Mouse (Mus musculus) cerebellum, postnatal 14 days (tissue): ENCODE results near the gene Ptcd3.
"Not testable (repeated sequence)": the region's sequence is repeated elsewhere in the genome, so short reads cannot be mapped to it uniquely, and the experiment has no call there.

Experiments
- DNase-seq, 2 experiments: peaks; one replicate each; pipeline ENCODE4 v3.0.0; 2021; ENCODE audit warnings: mixed read lengths in 2 of 2

The Ptcd3 gene

DNA sequence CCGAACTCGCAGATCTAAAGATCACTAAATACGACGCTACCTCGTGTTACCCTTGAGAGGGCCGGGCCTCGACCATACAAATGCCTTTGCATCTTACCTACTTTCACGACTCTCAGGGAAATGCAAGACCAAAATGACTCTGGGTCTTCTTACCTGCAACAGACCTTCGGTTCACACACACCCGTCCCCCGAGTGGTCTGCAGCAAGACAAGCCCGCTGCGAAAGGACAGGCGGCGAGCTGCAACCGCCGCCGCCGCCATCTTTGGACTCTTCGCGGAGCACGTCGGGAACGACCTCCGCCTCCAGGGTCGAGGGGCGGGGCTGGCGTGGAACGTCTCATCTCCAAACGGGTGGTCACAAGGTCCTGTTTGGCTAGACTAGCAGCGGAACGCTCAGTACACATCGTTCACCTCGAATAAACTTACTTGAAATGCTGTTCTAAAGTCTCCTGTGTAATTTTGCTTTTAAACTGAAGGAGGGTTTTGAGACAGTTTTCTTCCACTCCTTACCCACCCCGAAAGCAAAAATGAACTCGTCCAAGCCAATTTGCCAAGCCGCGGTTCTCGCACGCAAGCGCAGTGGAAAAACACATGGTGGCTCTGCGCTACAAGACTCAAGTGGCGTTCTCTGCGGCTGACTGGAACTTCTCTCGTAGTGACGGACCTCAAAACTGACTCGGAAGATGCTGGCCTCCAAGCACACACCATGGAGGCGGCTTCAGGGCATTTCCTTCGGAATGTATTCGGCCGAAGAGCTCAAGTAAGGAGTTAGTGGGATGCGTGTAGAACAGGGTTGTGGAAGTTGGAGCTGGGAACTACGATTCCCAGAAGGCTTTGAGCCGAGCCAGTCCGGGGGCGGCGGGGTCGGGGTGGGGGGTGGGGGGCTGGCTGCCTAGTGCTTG, at the start of gene Ptcd3, which contains the start of gene Polr1a:
TSS of gene Ptcd3 (minus strand) at position 270 of the 901 bp plus-strand sequence.
TSS of gene Polr1a (plus strand) at position 573 of the 901 bp plus-strand sequence.
- peak; percentile 95 to 96 for DNase-seq

DNA sequence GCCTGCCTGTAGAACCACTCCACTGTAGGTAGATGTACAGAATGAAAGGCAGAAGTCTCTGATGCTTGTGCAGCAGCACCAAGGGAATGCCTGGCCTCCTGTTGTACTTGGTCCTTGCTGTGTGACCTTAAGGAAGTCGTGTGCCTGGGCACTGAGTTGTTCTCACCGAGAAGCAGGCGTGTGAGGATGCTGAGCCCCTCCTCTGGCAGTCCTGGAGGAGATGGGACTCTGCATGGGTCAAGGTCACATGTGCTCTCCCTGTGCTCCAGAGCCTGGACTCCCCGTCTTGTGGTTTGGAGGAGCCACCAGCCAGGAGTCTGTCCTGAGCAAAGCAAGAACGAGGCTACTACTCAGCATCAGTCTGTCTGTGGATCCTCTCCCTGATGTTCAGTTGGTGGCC, 42.6 kb upstream of the Ptcd3 start:
- DNase-seq: no peak

DNA sequence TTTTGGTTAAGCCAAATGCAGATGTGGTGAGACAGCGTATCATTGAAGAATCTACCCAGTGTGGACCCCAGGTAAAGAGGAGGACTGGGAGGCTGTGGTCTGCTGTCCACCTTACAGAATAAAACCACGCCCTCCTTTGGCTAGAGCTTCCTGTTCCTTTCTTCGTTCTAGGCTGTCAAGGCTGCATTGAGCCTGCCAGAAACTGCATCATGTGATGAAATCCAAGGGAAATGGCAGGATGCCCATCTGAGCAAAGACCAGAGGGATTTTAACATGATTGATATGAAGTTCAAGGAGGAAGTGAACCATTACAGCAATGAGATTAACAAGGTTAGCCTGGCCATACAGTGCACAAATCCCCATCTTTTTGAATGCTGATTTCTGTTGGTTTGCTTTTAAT, 42.0 kb upstream of the Ptcd3 start:
- peak; percentile 60 to 67 for DNase-seq

DNA sequence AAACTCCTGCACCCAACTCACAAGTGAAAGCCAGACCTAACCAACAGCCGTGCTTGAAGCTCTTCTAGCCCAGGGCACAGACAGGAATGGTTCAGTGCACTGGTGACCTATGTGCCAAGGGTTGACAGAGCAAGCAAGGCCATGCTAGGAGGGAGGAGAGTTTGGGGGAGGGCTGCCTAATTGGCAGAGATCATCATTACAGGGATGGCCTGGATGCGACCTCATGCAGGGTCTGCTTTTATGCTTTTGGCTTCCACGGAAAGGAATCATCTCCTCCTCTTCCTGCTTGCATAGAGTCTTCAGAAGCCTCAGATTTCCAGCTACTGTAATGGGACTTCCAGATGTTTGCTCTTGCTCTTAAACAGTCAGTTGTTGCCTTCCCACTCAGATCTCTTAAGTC, 41.2 kb upstream of the Ptcd3 start:
- DNase-seq: no peak

DNA sequence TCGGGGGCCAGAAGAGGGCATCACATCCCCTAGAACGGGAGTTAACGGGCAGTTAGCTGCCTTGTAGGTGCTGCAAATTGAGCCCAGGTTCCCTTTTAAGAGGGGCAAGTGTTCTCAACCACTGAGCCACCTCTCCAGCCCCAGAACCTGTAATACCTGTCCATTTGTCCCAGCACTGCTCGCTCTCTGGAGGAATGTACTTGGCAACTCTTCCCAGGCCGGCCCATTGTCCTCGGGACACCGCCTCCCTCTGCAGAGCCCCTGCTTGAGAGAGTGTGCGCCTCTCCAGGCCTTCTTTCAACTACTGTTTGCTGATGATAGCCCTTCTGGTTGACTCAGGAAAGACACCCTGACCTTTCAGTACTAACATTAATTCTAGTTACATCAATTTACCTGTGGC, 37.6 kb upstream of the Ptcd3 start:
- DNase-seq: no peak

DNA sequence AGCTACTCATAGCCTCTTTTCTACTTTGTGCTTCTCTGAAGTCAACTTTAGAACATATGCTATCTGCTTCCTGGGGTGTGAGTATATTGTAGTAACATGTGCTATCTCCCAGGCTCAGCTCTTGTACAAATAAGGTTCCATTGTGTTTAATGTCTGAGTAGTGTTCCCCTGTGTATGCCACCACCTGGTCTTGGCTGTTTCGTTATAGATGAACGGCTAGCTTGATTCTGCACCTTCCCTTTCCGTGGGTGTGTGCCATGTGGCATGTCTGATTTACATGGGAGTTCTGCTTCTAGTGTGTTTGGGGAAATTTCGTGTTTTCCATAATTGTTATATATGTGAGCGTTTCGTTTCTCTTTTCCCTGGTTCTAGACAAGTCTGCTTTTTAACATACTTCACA, 36.6 kb upstream of the Ptcd3 start:
- no peak for DNase-seq

DNA sequence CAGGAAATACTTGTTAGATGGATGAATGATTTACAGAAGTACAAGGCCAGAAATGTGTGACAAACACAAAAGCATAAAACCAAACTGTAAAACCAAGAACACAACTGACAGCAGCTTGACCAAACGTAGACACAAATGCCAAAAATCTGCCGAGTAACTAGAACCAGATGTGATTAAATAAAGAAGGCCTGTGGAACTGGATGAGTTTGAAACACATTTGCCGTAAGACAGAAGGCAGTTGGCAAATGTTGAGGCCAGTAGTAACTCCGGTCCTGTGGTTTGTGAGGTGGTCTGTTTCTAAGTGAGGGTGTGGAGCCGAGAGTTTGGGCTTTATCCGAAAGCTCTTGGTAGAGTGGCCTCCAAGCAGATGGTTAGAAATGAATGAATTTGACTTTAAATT, 32.4 kb upstream of the Ptcd3 start:
- DNase-seq: no peak

DNA sequence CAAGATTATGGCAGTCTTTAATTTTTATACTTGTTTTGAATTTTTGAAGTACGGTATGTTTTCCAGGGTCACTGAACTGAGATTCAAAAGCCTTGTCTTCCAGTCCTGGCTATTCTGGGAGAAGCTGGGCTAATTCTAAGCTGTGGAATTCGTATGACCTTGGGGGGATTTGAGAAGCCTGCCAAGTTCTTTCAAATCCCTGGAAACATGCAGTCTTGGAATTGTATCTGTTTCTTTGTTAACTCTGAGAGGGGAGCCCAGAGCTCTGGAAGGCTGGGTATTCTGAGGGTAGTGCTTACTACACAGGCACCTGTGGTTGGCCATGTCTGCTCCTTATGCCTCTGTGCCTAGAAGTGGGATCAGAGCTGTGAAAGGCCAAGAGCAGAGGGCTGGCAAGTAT, 27.2 kb upstream of the Ptcd3 start:
- no peak for DNase-seq

DNA sequence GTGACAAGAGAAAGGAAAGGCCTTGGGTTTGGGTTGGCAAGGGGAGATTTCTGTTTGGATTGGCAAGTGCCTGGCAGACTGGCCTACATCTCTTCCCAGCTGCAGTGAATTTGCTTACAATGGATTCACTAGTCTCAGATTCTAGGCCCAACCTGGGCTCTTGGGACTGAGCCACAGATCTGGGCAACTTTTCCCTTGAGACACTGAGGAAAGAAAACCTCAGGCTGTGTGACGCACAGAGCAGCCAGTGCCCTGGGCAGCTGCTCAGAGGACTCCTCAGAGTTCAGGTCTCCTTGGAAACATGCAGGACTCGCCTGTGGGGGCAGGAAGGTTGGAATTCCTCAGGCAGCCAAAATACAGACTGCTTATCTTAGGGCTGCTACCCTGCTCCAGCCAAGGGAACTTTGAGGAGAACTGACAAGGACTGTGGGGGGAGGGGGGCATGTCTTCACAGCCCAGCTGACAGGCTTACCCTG, 25.6 kb upstream of the Ptcd3 start:
- no peak for DNase-seq

DNA sequence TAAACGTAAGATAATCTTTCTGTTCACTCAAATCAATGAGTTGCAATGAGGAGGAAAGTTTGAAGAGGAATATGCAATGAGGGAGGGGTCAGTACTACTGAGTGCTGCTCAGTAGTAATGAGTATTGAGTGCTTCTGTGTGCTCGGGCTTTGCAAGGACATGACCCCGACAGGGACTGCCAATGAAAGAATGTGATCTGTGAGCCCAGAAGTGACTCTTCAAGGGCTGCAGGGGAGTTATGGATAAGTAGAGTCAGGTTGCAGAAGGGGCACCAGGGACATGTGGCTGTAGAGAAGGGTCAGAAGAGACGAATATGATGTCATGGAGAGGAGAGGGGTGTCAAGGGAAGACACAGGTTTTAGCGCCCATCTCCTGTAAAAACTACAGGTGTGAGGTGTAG, 23.8 kb upstream of the Ptcd3 start:
- DNase-seq: no peak

DNA sequence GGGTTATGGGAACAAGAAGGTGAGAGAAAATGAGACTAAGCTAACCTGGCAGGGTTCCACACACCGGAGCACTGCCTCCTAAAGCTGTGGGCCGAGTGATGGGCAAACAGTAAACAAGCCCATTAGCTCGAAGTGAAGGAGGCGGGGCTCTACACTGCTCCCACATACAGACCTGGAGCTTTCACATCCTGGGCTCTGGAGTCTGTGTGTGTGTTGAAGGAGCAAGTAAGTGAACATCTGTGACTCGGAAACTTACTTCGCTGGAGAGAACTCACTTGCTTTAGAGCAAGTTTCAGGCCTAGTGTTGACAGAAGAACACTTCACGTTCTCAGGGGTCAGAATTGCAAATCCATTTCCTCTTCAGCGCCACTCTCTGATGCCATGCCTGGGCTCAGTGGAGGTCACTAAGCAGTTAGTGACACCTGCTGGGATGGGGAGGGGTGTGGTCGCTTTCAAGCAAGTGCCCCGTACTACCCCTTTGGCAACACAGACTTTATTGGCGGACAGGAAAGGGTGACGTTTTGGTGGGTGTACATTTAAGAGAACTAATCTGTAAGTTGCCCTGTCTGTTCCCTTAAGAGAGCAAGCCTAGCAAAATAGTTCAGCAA, 22.4 kb upstream of the Ptcd3 start:
- DNase-seq: no peak

DNA sequence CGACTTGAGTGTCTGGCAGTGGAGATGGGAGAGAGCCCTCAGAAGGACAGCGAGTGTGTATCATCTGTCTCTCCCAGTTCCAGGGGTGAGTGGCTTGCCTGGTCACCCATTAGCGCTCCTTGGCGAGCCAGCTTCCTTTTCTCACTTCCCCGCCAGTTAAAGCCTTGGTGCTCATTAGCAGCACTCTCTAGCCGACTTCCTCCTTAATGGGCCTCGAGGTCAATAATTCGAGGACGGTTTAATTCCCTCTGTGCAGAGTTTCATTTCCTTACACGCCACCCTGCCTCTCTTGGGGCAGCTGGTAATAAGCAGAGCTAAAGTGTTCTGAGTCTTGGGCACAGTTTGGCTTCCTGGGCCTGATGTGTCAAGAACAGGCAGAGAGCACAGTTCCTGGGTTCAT, 21.5 kb upstream of the Ptcd3 start:
- DNase-seq: no peak

DNA sequence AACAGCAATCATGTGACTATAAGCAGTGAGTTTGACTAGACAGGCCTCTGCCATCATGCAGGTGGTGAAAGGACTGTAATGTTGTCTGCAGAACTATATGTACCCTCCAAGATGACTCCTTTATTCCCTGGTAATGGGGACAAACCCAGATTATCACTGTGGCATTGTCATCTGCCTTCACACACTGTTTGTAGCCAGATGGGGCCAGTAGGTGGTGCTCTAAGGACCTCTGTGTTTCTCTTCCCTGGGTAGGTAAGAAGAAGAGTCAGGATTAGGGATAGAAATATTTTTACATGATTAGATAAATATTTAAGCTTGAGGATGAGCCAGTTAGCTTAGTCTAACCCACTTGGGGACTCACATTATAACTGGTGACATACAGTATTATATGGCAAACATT, 19.4 kb upstream of the Ptcd3 start:
- DNase-seq: peak; percentile 86 to 89

DNA sequence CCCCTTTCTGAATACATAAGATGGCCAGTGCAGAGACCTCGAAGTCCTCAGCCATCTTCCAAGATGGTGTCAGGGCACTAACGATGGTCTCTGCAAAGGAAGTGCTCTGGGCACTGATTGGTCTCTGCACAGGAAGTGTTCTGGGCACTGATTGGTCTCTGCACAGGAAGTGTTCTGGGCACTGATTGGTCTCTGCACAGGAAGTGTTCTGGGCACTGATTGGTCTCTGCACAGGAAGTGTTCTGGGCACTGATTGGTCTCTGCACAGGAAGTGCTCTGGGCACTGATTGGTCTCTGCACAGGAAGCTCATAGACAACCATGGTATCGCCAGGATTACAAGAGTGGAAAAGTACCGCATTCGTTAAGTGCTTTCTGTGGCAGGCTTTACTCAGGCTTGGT, 16.7 kb upstream of the Ptcd3 start:
- DNase-seq: not testable (repeated sequence)

DNA sequence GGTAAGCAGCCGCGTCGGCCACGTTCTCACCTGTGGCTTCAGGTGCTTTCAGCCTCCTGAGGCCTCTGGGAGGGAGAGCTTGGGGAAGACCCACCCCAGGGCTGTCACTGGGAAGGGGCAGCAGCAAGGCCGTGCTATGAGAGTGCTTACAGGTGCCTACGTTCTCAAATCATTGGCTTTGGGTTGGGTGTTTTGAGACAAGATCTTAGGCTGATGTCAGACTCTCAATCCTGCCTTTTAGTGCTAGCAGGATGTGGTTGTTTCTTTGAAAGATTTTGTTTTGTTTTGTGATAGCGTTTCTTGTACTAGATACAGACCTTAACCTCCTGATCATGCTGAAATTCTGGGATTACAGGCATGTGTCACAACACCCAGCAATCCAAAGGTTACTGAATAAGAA, 12.2 kb upstream of the Ptcd3 start:
- DNase-seq: no peak

DNA sequence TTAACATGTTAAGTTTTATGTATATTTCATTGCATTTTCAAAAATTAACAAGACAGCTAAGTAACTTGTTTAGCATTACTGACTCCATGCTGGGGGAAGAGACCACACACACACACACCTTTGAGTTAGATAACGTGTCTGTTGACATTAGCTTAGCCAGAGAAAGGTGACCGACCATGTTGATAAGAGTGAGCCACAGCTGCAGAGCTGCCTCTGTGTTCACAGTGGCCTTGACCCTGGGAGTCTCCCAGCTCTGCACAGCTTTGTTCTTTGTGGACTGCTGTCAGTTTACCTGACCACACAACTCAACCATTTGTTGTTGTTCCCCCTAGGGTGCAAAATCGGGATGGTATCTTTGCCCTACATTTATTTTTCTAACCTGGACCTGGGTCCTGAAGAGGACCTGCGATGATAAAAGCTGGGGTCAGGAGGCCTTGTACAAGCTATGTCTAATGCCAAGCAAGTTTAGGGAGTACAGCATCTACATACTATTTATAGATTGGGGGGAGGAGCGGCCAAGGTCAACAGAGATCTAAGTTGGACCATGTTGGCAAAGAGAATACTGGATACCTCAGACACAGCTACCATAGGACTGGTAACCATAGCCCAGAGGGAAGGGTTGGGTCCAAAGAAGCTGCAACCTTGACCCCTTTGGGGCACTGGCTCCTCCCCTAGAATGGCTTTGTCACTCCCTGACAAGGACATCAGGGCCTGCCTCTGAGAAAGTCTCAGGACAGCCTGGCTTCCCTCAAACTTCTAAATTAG, 3.3 kb upstream of the Ptcd3 start:
- no peak for DNase-seq

DNA sequence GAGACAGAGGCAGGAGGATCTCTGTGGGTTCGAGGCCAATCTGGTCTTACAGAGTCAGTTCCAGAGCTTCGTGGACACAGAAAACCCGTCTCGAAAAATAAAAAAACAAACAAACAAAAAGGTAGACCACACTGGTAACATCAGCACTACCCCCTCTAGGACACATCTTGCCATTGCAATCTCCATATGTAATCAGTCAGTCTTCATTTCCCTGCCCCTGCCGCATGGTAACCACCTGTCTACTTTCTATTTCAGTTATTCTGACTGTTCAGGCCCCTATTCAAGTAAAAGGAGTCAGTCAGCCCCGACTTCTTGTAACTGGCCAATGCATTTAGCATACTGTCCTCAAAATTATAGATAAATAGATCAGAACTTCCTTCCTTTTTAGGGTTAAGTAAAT, 1.3 kb upstream of the Ptcd3 start:
- DNase-seq: peak in 1 of 2 experiments; percentile 10

DNA sequence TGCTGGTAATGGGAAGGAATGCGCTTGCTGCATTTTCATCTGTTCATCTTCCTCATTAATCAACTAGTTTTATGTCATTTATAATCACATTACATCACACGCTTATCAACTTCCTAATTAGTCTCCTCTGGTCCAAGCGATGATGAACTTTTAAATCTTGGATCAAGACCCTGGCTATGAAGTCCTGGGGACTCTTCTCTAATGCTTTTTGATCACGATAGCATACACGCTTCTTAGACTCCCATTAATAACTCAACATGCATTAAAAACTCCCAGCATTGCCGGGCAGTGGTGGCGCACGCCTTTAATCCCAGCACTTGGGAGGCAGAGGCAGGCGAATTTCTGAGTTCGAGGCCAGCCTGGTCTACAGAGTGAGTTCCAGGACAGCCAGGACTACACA, 834 bp upstream of the Ptcd3 start:
- no peak for DNase-seq

DNA sequence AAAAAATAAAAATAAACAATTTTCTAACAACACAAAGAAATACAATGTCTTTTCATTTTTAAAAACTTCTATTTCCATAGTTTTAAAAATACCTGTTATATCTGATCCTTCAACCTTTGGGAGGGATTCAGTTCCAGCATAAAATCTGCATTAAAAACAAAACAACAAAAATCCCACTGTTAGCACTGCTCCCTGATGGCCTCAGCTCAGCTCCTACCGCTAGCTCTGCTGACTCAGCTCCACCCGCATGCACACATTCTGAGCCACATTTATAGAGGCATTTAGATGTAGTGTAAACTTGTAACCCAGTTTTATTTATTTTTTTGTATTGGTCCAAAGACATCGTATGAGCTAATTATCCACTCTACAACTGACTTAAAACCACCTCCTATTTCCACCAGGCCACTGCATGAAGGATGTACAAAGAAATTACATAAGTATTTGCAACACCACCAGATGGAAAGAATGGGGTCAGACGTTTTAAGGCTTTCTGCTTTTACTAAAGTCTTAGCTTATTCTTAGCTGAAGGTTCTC, 781 bp downstream of the Ptcd3 start:
- no peak for DNase-seq

DNA sequence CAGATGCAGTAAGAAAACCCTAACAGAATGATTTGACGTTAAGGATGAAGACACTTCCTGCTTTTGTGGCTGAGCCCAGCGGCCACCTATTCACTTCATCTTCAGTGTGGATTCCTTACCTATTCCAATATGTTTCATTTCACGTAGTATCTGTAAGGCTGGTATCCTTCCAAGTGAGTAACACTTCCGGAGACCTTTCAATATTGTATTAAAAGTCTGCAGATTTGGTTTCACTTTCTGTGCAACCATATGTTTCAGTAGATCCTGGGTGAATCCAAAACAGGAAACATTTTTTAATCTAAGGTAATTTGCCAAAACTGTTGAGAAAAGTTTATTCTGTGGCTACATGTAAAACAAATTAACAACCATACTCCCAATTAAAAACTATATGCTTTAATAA, 15.3 kb downstream of the Ptcd3 start:
- no peak for DNase-seq

DNA sequence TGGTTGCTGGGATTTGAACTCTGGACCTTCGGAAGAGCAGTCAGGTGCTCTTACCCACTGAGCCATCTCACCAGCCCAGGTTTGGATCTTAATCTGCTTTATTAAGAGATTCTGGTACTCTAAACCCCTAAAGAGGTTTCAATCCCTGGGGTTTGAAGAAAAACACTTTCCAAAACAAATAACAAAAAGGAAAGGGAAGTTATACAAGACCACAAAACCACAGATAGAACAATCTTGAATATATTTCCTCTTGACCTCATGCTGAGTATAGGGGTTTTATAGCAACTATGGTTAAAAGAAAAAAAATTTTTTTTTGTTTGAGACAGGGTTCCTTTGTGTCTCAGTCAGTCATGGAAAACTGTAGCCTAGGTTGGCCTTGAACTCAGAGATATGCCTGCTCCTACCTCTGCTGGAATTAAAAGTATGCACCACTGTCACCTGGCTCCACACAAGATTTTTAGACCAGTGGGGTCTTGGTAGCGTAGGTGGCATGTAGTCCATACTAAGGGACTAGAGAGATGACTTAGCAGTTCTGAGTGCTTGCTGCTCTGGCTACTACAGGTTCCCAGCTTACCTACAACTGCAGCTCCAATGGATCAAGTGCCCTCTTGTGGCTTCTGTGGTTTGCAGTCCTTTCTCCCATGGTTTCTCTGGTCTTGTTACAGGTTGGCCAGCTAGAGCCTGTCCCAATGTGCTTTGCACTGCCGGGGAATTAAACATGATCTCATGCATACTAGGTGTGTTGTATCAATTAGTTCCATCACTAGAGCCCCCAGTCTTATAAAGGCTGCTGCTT, 30.4 kb downstream of the Ptcd3 start:
- DNase-seq: no peak

DNA sequence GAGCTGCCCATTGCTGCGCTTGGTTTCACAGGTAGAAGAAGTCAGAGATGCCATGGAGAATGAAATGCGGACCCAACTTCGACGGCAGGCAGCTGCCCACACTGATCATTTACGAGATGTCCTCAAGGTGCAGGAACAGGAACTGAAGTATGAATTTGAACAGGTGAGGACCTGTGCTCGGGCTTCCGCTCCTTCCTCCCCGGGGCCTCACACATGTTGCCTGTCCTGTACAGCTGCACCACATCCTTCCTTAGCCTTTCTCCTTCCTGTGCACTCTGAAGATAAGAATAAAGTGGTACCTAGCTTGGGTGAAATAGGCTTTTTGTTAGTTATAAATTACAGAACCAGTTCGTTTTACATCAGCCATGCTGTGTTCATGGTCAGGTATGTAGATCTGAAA, 37.2 kb downstream of the Ptcd3 start:
- no peak for DNase-seq
